Mouse (Mus musculus) midbrain, embryonic 14.5 days (tissue): ENCODE measurements around the gene Ift81. TPM values are rescaled to one million over a fixed set of nuclear protein-coding genes. Genes with fewer than 3 reads are reported as not detected.

Experiments
- ATAC-seq: fragments of 200-750 bp; cut with Nextera tagmentation; 2 replicates; pipeline ENCODE4 v1.8.0; 2017; ENCODE audit warnings: moderate number of reproducible peaks, moderate library complexity; ENCODE audit not compliant: low FRiP score, low TSS enrichment
- DNase-seq: peaks from one replicate; pipeline ENCODE4 v3.0.0-alpha.2; 2015
- H3K27ac ChIP-seq: fragments of 300-500 bp; sonication (generic); replicated peaks from 2 replicates; pipeline ENCODE4 v1.5.1; 2014; ENCODE audit warnings: mild to moderate bottlenecking, low read depth, low read length, moderate library complexity
- H3K27me3 ChIP-seq: fragments of 300-500 bp; sonication (generic); 2 replicates; pipeline ENCODE4 v1.6.1; 2014; ENCODE audit warnings: low read length, control low read depth, mixed read lengths; ENCODE audit not compliant: control insufficient read depth, insufficient read depth
- H3K36me3 ChIP-seq: fragments of 300-500 bp; sonication (generic); 2 replicates; pipeline ENCODE4 v1.6.1; 2014; ENCODE audit warnings: low read length, control low read depth; ENCODE audit not compliant: control insufficient read depth, insufficient read depth
- H3K4me1 ChIP-seq: fragments of 300-500 bp; sonication (generic); 2 replicates; pipeline ENCODE4 v1.6.1; 2014; ENCODE audit warnings: mild to moderate bottlenecking, antibody characterized with exemption, low read length, control low read depth; ENCODE audit not compliant: control insufficient read depth, insufficient read depth
- H3K4me2 ChIP-seq: fragments of 300-500 bp; sonication (generic); 2 replicates; pipeline ENCODE4 v1.6.1; 2014; ENCODE audit warnings: mild to moderate bottlenecking, low read length, moderate library complexity
- H3K4me3 ChIP-seq: fragments of 300-500 bp; sonication (generic); replicated peaks from 2 replicates; pipeline ENCODE4 v1.5.1; 2014; ENCODE audit warnings: low read depth, low read length
- H3K9ac ChIP-seq: fragments of 300-500 bp; sonication (generic); replicated peaks from 2 replicates; pipeline ENCODE4 v1.6.1; 2014; ENCODE audit warnings: mild to moderate bottlenecking, low read length, moderate library complexity
- H3K9me3 ChIP-seq: fragments of 300-500 bp; sonication (generic); 2 replicates; pipeline ENCODE4 v1.6.1; 2016; ENCODE audit warnings: low read length, control low read depth, mixed read lengths; ENCODE audit not compliant: control insufficient read depth
- WGBS: fragments of 180-500 bp; shearing (Covaris S2); extraction: QIAGEN DNeasy Blood & Tissue Kit; methylation state at CpG from one replicate; pipeline ENCODE4 v1.1.7; 2014; 5-methylcytosine and 5-hydroxymethylcytosine counted together
- polyA plus RNA-seq: library from polyadenylated mRNA; unstranded; fragments of >200 nt; fragmentation: Nextera tagmentation; extraction: Ambion mirVana; gene quantifications from 2 replicates; pipeline ENCODE4 v1.2.1, GENCODE M21; 2014

Ift81 gene
- polyA plus RNA-seq, 1 experiment from 2014 or later, result 64.4 TPM

- no peak overlapping the region for H3K27ac ChIP-seq
- DNase-seq (no peak), ATAC-seq (no peak)
- no peak overlapping the region for H3K4me2 ChIP-seq
- H3K36me3 ChIP-seq, result no peaks in the 10 kb centered on the region
- H3K4me3 ChIP-seq, result no peak overlapping the region
- H3K9ac ChIP-seq, result no peak overlapping the region
- no peaks in the 10 kb centered on the region for H3K9me3 ChIP-seq
- no peaks in the 10 kb centered on the region for H3K27me3 ChIP-seq
- no peaks in the 10 kb centered on the region for H3K4me1 ChIP-seq
- 74% methylated on average over 3 of the region's 3 CpGs for WGBS
These were observed 85.0 kb downstream of the Ift81 start for GRCm38 (mm10) chr5:122529316-122529715.

- no peak overlapping the region for H3K27ac ChIP-seq
- H3K4me3 ChIP-seq, result no peak overlapping the region
- no peaks in the 10 kb centered on the region for H3K36me3 ChIP-seq
- no peaks in the 10 kb centered on the region for H3K4me1 ChIP-seq
- no peaks in the 10 kb centered on the region for H3K9me3 ChIP-seq
- no peak for DNase-seq
- 75% methylated on average over 3 of the region's 3 CpGs for WGBS
- no peak for ATAC-seq
- no peak overlapping the region for H3K9ac ChIP-seq
- no peaks in the 10 kb centered on the region for H3K27me3 ChIP-seq
- no peak overlapping the region for H3K4me2 ChIP-seq
These were observed 85.7 kb downstream of the Ift81 start for GRCm38 (mm10) chr5:122528591-122528990.

GRCm38 (mm10) chr5:122527761-122528160 is 86.6 kb downstream of the Ift81 start:
- Histone ChIP-seq H3K27ac (no peak overlapping the region), H3K27me3 (no peaks in the 10 kb centered on the region), H3K4me3 (no peak overlapping the region), H3K9me3 (no peaks in the 10 kb centered on the region), H3K4me1 (no peaks in the 10 kb centered on the region), H3K4me2 (no peak overlapping the region), H3K36me3 (no peaks in the 10 kb centered on the region), H3K9ac (no peak overlapping the region)
- 72% methylated on average over 11 of the region's 11 CpGs for WGBS
- no peak for DNase-seq
- ATAC-seq, result no peak

GRCm38 (mm10) chr5:122526878-122527730 is 87.2 kb downstream of the Ift81 start:
- no peak for ATAC-seq
- Histone ChIP-seq H3K4me3 (no peak overlapping the region), H3K4me1 (no peaks in the 10 kb centered on the region), H3K9ac (no peak overlapping the region), H3K36me3 (no peaks in the 10 kb centered on the region), H3K9me3 (no peaks in the 10 kb centered on the region), H3K27me3 (no peaks in the 10 kb centered on the region), H3K27ac (no peak overlapping the region), H3K4me2 (no peak overlapping the region)
- 76% methylated on average over 15 of the region's 15 CpGs for WGBS
- DNase-seq, result no peak

- no peak overlapping the region for H3K9ac ChIP-seq
- no peak overlapping the region for H3K4me2 ChIP-seq
- H3K36me3 ChIP-seq, result no peaks in the 10 kb centered on the region
- no peak overlapping the region for H3K27ac ChIP-seq
- H3K27me3 ChIP-seq, result no peaks in the 10 kb centered on the region
- H3K4me3 ChIP-seq, result no peak overlapping the region
- WGBS, result 94% methylated on average over 9 of the region's 9 CpGs
- H3K9me3 ChIP-seq, result no peaks in the 10 kb centered on the region
- H3K4me1 ChIP-seq, result no peaks in the 10 kb centered on the region
- no peak for ATAC-seq
- DNase-seq, result no peak
These were observed 87.9 kb downstream of the Ift81 start for GRCm38 (mm10) chr5:122526405-122526804.

GRCm38 (mm10) chr5:122525238-122525931 is 88.9 kb downstream of the Ift81 start:
- H3K4me2 ChIP-seq, result no peak overlapping the region
- H3K9me3 ChIP-seq, result no peaks in the 10 kb centered on the region
- H3K27me3 ChIP-seq, result no peaks in the 10 kb centered on the region
- WGBS, result 84% methylated on average over 14 of the region's 14 CpGs
- H3K9ac ChIP-seq, result no peak overlapping the region
- ATAC-seq, result no peak
- H3K4me1 ChIP-seq, result no peaks in the 10 kb centered on the region
- H3K36me3 ChIP-seq, result no peaks in the 10 kb centered on the region
- no peak for DNase-seq
- no peak overlapping the region for H3K4me3 ChIP-seq
- no peak overlapping the region for H3K27ac ChIP-seq

- Histone ChIP-seq H3K27ac (no peak overlapping the region), H3K4me2 (no peak overlapping the region), H3K27me3 (no peaks in the 10 kb centered on the region), H3K9me3 (no peaks in the 10 kb centered on the region), H3K4me1 (no peaks in the 10 kb centered on the region), H3K9ac (no peak overlapping the region), H3K4me3 (no peak overlapping the region), H3K36me3 (no peaks in the 10 kb centered on the region)
- DNase-seq, result no peak
- WGBS, result 86% methylated on average over 4 of the region's 4 CpGs
- ATAC-seq, result no peak
These were observed 89.5 kb downstream of the Ift81 start for GRCm38 (mm10) chr5:122524854-122525237.

- no peak for DNase-seq
These were observed 90.1 kb downstream of the Ift81 start for GRCm38 (mm10) chr5:122524244-122524643.

GRCm38 (mm10) chr5:122521130-122521473 is 93.2 kb downstream of the Ift81 start:
- Histone ChIP-seq H3K9ac (no peak overlapping the region), H3K27ac (no peak overlapping the region), H3K27me3 (no peaks in the 10 kb centered on the region), H3K4me1 (no peaks in the 10 kb centered on the region), H3K4me3 (no peak overlapping the region), H3K36me3 (no peaks in the 10 kb centered on the region), H3K9me3 (no peaks in the 10 kb centered on the region), H3K4me2 (no peak overlapping the region)
- DNase-seq (no peak), ATAC-seq (no peak)
- 39% methylated on average over 3 of the region's 3 CpGs for WGBS

More at GRCm38 (mm10) chr5:122524244-122524643, 90.1 kb downstream of the Ift81 start:
- H3K4me1 ChIP-seq, result no peaks in the 10 kb centered on the region
- H3K9ac ChIP-seq, result no peak overlapping the region
- H3K9me3 ChIP-seq, result no peaks in the 10 kb centered on the region
- ATAC-seq, result no peak
- H3K27ac ChIP-seq, result no peak overlapping the region
- no peak overlapping the region for H3K4me3 ChIP-seq
- WGBS, result 33% methylated on average over 3 of the region's 3 CpGs
- no peak overlapping the region for H3K4me2 ChIP-seq
- H3K36me3 ChIP-seq, result no peaks in the 10 kb centered on the region
- no peaks in the 10 kb centered on the region for H3K27me3 ChIP-seq
